Mouse (Mus musculus) thymus, postnatal 4 days (tissue): ENCODE measurements around the gene Stt3b.
"Not testable (repeated sequence)": the region's sequence is repeated elsewhere in the genome, so short reads cannot be mapped to it uniquely, and the experiment has no call there.

ENCODE experiments used
- DNase-seq: peaks from one replicate; pipeline ENCODE4 v3.0.0; 2021

The Stt3b gene

DNA sequence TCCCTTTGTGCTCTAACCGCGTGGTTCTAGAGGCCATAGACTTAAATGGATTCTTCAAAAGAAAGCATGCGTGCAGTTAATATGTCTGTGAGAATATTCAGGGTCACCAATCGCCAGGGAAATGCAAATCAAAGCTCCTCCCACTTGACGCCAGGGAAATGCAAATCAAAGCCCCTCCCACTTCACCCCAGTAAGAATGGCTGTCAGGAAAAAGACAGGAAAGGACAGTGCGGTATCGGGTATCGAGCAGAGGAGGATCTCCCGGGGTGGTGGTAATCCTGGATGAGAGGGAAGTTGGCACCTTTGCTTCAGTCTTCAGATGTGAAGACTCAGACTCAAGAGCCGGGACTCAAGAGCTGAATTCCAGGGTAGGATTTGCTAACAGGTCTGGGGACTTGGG, 4.3 kb upstream of the Stt3b start:
- no peak for DNase-seq

DNA sequence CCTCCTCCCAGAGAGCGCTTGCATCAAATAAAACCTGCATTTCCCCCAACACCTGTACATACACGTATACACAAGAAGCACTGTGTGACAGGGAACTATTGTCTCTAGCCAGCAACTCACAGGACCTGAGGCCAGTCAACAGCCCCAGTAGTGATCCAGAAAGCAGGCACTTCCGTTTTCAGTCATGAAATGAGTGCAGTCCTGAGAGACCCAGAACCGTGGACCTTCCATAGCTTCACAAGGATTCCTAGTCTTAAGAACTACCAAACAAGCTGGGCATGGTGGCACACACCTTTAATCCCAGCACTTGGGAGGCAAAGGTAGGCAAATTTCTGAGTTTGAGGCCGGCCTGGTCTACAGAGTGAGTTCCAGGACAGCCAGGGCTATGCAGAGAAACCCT, 3.6 kb upstream of the Stt3b start:
- no peak for DNase-seq

DNA sequence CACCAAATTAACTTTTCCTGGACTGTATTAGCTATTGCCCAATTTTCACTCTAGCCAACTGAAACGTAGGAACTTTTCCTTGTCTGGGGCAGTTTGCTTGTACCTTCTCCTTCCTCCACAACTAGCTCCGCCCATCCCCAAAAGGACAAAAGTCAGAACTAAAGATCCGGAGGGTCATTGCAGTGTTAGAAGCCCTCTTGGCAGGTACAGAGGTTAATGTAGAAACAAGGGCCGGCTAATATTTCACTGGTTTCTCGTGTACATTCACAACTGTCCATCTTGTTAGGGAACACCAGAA, 951 bp upstream of the Stt3b start:
- DNase-seq: no peak

DNA sequence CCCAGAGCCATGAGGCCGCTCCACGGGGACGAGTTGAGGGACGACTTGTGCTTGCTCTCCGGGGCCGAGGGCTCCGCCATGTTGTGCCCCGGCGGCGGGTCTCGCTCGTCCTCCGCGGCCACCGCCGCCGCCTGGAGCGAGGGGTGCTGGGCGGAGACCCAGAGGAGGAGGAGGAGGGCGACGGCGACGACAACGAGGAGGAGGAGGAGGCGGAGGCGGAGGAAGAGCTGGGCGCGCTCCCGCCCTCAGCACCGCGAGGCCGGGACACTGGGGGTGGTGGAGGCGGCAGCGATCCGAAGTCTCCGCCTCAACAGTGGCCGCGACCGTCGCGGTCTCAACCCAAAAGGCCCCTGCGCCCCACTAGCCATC, 260 bp downstream of the Stt3b start:
- DNase-seq: no peak

DNA sequence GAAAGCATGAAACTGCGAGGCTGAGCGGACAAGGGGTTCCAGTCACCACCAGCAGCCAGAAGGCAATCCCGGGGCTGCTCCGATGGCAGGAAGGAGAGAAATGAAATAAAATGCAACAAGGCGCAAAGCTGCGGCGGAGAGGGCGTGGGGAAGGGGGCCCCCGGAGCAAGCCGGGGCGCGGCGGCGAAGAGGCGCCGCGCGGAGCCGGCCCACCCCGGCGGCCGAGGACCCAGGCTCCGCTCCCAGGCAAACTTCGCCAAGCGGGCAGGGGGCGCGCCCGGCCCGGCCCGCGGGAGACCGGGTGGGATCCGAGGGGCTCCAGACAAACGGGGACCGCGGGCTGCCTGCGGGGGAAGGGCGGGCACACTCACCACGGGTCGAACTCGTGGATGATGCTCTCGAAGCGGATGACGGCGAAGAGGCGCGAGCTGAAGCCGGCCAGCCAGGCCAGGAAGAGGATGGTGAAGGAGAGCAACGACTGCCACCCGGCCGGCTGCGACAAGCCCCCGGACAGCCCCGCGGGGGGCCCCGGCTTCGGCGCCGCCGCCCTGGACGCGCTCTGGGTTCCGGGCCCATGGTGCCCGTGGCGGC, 745 bp downstream of the Stt3b start:
- DNase-seq: peak; percentile 70

DNA sequence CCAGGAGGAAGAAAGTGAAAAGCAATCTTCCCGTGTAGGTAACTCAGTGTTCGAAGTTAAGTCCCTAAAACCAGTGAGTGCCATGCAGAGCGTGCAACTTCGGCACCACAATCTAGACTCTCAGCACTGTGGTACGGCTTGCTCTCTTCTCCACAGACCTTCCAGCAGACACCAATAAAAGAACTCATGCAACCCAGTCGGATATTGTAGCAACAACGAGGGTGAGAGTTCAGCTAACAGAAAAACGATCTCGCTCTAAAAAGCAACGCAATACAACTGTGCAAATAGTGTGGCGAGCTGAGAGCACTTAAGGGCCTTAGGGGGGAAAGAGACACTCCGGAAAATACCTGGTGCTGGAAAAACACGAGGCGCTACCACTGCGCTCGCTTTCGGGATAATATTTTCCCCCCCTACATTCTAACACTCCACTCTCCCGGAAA, 1.3 kb downstream of the Stt3b start:
- peak; percentile 41 for DNase-seq

DNA sequence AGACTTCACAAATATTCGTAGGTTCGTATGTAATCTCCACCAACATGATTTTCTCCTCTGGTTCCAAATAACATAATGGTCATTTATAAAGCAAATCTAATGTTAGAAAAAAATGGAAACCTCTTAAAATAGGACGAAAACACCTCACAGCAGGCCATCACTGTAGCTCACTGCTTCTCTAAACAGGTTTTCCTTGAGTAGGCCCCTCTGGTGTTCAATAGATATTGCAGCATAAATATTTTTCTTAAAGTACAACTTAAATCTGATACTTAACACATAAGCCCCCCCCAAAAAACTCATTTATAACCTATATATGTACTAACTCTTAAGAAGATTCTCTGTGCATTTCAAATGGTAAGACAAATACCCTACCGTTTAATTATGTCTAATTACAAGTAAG, 1.8 kb downstream of the Stt3b start:
- no peak for DNase-seq

DNA sequence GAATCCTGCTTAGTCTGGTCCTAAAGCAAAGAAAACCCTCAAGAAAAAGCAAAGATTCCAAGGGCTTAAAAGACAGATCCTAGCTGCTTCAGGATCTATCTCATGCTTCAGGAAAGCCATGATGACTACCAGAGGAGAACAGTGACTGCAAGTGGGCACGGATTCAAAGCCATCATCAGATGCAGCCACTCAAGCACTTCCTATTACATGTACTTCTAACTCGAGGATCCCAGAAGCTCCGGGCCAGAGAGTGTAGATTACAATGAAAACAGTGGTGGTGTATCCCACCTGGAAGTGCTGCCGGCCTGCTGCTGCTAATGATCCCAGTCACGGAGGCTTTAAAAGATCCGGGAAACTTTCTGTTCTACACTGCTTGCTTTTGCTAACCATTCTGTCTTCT, 4.0 kb downstream of the Stt3b start:
- DNase-seq: no peak

DNA sequence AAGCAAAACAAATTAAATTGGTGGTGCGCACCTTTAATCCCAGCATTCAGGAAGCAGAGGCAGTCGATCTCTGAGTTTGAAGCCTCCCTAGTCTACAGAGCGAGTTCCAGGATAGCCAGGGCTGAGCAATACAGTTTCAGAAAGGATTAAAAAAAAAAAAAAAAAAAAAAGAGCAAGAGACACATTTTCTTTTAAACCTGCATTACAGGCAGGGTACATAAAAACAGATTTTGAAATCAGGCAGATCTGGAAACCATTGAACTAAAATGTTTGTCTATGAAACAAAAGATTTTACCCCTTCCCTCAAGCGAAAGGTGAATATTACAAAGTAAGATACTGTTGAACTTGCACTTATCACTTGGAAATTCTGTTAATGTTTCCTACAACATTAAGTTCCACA, 6.1 kb downstream of the Stt3b start:
- DNase-seq: no peak

DNA sequence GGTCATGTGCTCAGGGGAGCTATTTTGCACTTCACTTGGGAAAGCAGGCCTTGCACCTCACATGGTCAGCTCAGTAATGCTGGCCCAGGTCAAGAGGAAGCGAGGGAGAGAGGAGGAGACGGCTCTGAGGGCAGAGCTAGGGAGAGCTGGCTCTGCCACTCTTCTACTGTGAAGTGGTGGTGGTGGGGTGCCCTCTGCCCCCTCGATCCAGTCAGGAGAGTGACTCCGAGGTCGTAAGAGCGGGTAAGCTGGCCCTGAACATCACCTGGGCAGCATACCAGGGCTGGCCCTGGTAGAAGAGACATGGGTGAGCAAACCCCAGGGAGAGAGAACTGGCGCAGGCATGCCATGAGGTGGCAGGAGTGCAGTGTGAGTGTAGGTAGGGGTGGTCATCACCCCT, 8.6 kb downstream of the Stt3b start:
- no peak for DNase-seq

DNA sequence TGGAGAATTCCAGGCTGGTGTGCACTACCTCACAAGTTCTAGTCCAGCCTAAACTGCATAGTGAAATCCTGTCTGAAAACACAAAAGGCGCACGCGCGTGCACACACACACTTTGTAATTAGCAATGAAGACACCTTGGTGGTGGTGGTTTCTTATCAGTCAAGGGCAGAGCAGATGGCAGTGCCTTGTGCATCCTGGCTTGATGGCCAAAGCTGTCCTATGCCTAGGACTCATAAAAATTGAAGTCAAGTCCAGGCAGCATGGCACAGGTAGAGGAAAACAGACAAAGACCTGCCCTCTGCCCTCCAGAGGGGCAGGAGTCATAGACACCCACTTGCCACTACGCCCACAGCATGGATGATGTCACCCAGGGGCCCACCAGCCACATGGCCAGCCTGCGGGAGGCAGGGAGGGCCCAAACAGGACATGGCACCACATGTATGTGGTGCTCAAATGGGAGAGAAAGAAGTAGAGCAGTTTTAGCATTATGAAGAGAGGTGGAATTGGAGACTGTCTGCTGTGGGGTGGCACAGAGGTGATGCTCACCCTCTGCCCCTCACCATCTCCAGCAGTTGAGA, 9.1 kb downstream of the Stt3b start:
- DNase-seq: no peak

DNA sequence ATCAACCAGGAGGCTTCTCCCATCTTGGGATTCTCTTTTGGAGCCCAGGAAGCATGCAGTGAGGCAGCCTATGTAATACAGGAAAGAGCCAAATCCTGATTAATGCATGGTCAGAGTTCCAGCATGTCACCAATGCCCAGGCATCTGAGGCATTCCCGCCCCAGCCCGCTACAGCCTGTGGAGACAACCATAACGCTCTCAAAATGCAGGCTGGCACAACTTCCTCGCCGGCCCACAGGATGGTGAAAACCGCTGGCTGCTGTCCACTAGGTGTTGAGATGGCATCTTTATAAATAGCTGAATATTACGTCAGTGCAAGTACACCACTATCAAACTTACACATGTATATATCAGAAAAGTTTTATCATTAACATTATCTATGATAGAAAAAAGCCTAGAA, 13.5 kb downstream of the Stt3b start:
- DNase-seq: no peak

DNA sequence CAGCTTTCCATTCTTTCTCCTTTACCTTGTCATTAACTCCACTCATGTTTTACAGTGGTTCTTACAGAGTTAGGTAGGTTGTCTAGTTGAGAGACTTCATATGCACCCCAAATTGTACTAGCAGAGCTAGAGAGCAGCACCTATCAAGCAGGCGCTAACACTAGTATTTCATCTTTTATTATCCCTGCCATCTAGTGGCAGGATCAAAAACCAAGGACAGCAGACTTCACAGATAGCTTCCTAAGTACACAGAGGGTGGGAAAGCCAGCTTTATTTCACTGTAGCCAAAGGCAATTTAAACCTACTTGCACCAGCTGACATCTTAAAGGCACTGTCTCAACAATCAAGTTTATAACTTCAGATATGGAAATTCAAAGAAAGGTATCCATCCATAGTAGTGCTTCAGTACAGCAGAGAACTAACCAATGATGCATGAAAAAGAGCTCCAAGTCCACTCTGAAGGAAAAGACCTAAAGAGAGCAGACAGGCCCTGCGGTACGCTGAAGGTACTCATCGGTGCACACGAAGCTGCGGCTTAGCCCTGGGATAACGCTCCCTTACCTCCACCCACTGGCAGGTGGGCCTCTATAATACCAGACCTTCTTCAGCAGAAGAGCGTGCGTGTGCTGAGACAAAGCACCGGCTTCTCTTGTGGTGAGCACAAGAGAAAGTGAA, 16.2 kb downstream of the Stt3b start:
- DNase-seq: no peak

DNA sequence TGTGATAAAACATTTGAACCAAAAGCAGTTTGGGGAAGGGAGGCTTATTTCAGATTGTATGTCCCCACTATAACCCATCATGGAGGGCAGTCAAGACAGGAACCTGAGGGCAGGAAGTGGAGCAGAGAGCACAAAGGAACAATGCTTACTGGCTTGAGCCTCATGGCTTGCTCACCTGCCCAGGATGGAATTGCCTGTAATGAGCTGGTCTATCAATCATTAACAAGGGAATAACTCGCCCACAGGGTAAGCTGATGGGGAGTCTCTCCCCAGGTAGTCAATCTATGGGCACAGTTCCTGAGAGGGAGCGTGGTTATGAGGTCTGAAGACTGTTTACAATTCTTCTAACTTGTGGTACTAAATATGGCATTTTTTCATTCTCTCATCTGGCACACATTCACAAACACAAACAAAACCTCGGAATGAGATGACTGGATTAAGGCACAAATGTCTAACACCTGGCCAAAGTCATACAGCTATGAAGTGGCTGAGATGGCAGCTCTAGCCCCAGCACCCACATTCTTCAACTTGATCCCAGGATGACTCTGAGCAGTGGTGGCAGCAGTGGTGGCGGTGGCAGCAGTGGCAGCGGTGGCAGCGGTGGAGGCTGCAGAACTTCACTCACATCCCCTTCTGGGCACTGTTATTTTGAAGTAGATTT, 22.3 kb downstream of the Stt3b start:
- no peak for DNase-seq

DNA sequence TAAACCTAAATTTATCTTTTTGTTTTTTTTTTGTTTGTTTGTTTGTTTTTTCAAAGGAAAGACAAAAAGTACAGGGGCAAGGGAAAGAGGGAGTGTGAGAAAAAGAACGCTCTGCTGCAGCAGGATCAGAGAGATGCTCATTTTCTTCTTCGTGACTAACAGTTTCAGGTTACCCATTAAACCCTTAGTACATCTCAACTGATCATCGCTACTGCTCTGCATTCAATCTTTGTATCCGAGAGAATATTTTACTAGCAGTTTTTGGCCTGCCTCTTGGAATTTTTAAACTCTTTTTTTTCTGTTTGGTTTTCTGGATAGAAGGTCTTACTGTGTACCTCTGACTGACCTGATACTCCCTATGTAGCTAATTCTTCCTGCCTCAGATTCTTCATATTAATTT, 25.8 kb downstream of the Stt3b start:
- DNase-seq: no peak

DNA sequence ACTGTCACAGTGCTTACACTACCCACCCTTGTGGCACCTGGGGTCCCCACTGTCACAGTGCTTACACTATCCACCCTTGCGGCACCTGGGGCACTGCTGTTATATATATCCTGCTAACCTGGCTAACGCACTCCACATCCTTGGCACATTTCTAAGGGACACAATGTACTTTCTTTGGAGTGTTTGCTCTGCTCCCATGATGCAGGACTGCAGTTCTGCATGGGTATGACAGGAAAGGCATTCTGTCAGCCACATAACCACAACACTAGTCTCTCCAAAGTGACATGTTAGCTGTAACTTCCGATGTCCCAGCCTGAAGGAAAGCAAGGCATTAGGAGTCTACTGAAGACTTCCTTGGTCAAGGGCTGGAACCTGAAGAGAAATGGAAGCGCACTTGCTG, 26.8 kb downstream of the Stt3b start:
- DNase-seq: no peak

DNA sequence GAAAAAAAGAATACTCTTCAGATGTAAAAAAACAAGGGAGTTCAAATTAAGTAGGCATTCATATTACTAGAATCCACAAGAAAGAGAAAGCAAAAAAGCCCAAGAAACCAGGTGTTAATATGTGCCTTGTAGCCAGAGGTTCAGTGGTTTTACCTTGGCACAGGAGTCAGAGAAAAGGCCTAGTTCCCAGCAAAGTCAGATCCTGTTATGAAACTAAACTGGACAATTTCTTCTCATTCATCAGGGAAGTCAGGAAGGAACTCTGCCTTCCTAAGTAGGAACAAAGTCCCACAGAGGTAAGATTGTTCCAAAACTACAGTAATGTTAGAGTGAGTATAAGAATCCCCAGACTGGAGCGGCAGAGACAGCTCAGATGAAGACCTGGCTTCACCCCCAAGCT, 31.6 kb downstream of the Stt3b start:
- DNase-seq: no peak

DNA sequence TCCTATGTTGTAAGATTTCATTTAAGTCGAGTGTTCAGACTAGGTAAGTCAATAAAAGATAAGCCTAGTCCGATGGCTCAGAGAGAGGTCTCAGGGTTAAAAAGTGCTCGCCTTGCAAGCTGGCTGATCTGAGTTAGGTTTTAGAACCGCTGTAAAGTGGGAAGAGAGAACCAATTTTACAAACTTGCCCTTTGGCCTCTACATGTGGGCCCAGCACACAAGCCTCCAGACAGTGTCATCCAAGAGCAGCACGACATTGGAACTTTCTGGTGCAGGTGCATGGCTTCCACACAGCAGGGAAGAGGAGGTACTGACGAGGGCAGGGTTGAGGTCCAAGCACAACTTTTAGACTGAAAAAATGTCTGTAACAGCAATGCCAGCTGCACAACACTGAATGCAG, 35.4 kb downstream of the Stt3b start:
- DNase-seq: no peak

DNA sequence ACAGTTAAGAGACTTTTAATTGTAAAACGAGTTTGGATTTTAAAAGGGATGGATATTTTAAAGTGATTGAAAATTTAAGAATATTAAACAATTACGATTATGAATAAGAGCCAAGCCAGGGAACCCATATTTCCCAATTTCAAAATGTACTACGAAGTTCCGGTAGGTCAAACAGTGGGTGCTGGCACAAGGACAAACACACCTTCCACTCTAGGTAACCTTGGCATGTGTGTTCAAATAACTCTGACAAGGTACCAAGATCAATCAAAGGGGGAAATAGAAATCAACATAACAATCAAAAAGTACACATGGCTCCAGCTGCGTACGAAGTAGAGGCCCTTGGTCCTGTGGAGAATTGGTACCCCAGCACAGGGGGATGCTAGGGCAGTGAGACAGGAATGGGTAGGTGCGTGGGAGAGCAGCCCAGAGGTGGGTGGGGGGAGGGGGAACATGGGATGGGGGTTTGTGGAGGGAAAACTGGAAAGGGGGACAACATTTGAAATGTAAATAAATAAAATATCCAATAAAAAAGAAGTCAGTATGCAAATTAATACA, 37.0 kb downstream of the Stt3b start:
- DNase-seq: no peak

DNA sequence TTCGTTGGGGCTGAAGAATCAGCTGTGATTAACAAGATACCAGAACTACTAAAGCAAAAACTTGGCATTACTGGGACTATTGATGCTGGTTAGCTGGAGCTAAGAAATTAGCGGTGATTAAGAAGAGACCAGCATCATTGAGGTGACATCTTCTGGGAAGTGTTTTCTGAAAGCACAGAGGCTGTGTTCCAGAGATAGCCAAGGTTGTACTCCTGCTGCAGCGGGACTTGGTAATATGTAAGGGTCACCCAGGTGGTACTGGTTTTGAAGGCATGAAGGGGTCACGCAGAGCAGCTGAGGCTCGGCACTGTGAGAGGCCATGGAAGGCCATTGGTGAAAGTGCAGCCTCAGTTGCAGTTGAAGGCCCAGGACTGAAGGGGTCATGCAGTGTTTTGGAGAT, 37.8 kb downstream of the Stt3b start:
- DNase-seq: not testable (repeated sequence)

DNA sequence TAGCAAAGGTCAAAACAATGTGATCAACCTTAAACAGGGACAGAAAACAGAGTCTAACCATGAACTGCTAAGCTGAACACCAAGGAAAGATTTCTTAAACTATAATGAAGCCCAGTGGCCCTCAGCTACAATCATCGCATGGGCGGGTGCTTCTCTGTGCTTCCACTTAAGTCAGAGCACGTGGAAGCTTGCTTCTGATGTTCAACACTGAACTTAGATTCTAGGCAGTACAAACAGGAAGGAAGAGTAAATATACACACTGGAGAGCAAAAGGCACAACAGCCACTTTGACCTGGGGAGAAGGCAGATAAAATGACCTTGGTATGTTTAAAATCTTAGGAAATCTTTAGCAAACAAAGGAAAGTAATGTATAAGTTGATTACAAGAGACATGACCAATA, 38.7 kb downstream of the Stt3b start:
- DNase-seq: no peak

DNA sequence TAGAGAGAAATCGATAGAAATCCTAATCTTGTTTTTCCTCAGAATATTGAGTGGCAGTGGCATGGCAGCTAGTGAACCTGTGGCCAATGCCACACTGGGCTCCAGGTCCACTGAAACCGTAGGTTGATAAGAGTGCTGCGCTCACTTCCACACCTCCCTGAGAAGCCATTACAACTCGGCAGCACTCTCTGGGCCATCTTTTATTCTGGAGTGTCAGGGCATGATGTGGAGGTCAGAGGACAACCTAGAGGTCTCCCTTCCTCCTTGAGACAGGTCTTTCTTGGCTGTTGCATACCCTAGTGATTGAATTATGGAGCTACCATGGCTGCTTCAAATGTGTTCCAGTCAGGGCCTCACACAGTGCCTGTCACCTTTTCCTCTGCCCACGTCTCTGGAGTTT, 48.3 kb downstream of the Stt3b start:
- DNase-seq: no peak

DNA sequence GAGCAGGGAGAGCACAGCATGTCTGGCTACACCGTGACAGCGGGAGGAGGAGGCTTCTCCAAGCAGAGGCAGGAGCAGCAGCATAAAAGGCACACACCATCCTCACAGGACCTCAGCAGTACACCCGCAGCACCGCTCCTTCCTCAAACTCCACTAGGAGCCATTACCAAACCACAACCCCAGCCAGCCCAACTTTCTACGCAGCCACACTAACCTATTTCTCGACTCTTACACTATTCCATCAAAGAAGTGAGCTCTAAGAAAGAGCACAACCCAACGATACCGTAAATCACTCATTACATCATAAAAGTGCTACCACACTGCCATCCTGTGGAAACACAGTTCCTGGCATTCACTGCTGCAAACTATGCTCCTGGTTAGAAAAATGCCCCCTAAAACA, 48.8 kb downstream of the Stt3b start:
- DNase-seq: no peak

DNA sequence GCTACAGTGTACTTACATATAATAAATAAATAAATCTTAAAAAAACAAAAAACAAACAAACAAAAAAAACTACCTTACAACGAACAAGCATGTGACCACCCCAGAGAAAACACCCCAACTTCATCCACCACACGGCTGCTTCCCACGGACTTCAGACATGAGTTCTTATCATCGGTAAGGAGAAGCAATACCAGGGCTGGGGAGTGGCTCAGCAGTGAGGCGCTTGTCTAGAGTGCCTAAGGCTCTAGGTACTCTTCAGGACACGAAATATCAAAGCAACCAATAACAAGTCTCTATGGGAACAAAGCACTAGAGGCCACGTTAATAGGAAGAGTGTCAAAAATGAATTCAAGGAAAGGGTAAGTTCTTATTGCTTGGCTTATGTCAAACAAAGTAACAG, 49.8 kb downstream of the Stt3b start:
- DNase-seq: no peak
